Mouse (Mus musculus): Measurements from ENCODE around the gene Gm13040.
"Not testable (repeated sequence)": the region's sequence is repeated elsewhere in the genome, so short reads cannot be mapped to it uniquely, and the experiment has no call there.

Gm13040 gene

DNA sequence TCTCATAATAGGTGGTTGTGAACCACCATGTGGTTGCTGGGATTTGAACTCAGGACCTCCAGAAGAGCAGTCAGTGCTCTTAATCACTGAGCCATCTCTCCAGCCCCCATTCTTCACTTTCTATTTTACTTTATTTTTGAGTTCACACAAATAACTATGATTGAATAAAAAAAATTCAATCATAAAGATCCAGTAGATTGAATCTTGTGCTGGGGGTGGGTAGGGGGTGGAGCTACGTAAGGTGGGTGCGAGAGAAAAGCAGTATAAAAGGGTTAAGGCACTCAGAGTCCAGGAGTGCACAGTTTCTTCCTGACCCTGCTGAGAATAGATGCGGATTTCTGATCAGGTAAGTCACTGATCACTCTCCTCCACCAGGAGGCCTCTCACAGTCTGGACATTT is at the start of gene Gm13040:
Gm13040 (plus strand) TSS at position 301 of the 400 bp plus-strand sequence.
- DNase-seq (ENCODE audit: extremely low read depth, insufficient read length, low spot score), result not testable (repeated sequence)

DNA sequence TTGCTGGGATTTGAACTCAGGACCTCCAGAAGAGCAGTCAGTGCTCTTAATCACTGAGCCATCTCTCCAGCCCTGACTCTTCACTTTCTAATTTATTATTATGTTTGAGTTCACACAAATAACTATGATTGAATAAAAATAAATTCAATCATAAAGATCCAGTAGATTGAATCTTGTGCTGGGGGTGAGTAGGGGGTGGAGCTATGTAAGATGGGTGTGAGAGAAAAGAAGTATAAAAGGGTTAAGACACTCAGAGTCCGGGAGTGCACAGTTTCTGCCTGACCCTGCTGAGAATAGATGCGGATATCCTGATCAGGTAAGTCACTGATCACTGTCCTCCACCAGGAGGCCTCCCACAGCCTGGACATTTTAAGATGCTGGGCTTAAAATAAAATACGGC is 24.7 kb upstream of the Gm13040 start, which contains the start of gene Gm13043:
Gm13043 (plus strand) TSS at position 301 of the 400 bp plus-strand sequence.
- DNase-seq (ENCODE audit: extremely low read depth, insufficient read length, low spot score), result no peak

DNA sequence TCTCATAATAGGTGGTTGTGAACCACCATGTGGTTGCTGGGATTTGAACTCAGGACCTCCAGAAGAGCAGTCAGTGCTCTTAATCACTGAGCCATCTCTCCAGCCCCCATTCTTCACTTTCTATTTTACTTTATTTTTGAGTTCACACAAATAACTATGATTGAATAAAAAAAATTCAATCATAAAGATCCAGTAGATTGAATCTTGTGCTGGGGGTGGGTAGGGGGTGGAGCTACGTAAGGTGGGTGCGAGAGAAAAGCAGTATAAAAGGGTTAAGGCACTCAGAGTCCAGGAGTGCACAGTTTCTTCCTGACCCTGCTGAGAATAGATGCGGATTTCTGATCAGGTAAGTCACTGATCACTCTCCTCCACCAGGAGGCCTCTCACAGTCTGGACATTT is 15.6 kb downstream of the Gm13040 start, which contains the start of the genes BC080695 and Gm13057:
BC080695 (plus strand) TSS at position 301 of the 400 bp plus-strand sequence.
Gm13057 (plus strand) TSS at position 310 of the 400 bp plus-strand sequence.
- DNase-seq (ENCODE audit: extremely low read depth, insufficient read length, low spot score), result not testable (repeated sequence)

Data from 3134 (cell line).